Mouse (Mus musculus): ENCODE measurements at regions not wholly inside any gene's neighbourhood (a gene's known extent, or its start where the extent isn't known, plus 50 kb on each side); places are given as distances from the start of the nearest gene placed in this dataset.

DNA sequence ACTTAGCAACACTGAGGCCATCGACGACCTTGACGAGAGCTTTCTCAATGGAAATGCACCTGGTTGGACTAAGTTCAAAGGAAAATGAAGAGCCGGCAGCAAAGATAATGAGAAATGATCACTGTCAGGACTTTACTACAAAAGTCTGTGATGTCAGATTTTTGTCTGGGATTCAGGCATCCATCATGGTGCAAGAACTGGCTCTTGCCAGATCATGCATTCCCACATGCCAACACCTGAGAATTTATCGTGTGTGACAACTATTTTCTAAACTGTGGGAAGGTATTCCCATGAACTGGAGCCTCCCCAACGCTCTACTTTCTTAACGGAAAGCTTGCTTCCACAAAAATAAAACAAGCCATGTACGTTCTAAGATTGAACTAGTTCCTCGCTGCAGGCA, 58.1 kb downstream of the Irx6 start:
- H3K36me3 ChIP-seq (ENCODE audit: control insufficient read depth, insufficient read depth, low read length): no peaks in the 10 kb centered on the region
- H3K4me3 ChIP-seq (ENCODE audit: low read depth, low read length): no peak overlapping the region
- H3K9ac ChIP-seq (ENCODE audit: low read depth, low read length): no peak overlapping the region
- no peaks in the 10 kb centered on the region for H3K4me1 ChIP-seq (replicated peaks; ENCODE audit: control insufficient read depth, insufficient read depth, low read length)
- H3K27ac ChIP-seq (ENCODE audit: low read depth, low read length): no peak overlapping the region
- 84% methylated on average over 9 of the region's 9 CpGs for WGBS
- DNase-seq (ENCODE audit: low spot score) (no peak), ATAC-seq (replicated peaks; ENCODE audit: low FRiP score) (no peak)
- no peaks in the 10 kb centered on the region for H3K9me3 ChIP-seq (ENCODE audit: control insufficient read depth, low read length)
- no peaks in the 10 kb centered on the region for H3K27me3 ChIP-seq (replicated peaks; ENCODE audit: control insufficient read depth, insufficient read depth, low read length)
- H3K4me2 ChIP-seq: no peak overlapping the region

DNA sequence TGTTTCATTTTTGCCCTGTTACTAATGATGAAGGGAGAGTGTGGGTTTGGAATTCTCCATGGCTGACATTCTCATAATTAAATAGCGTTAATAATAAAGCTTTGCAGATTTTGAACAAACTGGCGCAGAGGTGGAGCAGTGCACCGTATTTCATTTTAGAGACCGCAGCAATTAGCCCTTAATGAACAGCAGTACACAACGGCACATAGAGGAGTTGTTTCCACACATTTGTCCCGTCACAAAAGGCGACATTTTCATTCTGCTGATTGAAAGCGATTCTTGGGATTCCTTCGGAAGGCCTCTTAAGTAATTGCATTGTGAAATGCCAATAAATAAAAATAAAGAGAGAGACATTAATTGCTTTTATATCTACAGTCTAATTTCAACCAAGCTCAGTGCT, 61.6 kb downstream of the Irx6 start:
- Histone ChIP-seq H3K4me2 (no peak overlapping the region), H3K4me3 (ENCODE audit: low read depth, low read length) (no peak overlapping the region), H3K36me3 (ENCODE audit: control insufficient read depth, insufficient read depth, low read length) (no peaks in the 10 kb centered on the region), H3K27ac (ENCODE audit: low read depth, low read length) (no peak overlapping the region), H3K4me1 (replicated peaks; ENCODE audit: control insufficient read depth, insufficient read depth, low read length) (no peaks in the 10 kb centered on the region), H3K27me3 (replicated peaks; ENCODE audit: control insufficient read depth, insufficient read depth, low read length) (no peaks in the 10 kb centered on the region), H3K9ac (ENCODE audit: low read depth, low read length) (no peak overlapping the region), H3K9me3 (ENCODE audit: control insufficient read depth, low read length) (no peaks in the 10 kb centered on the region)
- WGBS: 88% methylated on average over 9 of the region's 9 CpGs
- ATAC-seq (replicated peaks; ENCODE audit: low FRiP score) (no peak), DNase-seq (ENCODE audit: low spot score) (no peak)

DNA sequence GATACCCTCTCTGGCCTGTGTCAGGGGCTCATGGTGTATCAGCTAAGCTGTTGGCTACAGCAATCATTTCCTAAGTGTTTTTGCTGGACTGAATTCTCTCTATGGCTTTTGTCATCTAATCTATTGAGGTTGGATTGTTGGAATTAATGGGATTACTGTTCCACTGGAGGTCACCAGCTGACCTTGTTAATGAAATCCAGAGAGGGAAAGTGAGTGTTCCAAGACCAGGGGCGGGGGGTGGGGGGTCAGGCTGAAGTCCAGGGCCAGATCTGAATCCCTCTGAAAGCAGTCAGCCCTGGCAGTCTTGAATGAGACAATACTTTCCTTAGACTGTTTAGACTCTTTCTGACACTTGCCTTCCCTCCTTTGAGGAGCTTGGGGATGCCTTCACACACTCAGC, 64.0 kb downstream of the Irx6 start:
- ATAC-seq (replicated peaks; ENCODE audit: low FRiP score) (no peak), DNase-seq (ENCODE audit: low spot score) (no peak)
- H3K27me3 ChIP-seq (replicated peaks; ENCODE audit: control insufficient read depth, insufficient read depth, low read length): no peaks in the 10 kb centered on the region
- 71% methylated on average over 1 of the region's 1 CpGs for WGBS
- H3K9ac ChIP-seq (ENCODE audit: low read depth, low read length): no peak overlapping the region
- no peak overlapping the region for H3K27ac ChIP-seq (ENCODE audit: low read depth, low read length)
- no peak overlapping the region for H3K4me2 ChIP-seq
- no peaks in the 10 kb centered on the region for H3K9me3 ChIP-seq (ENCODE audit: control insufficient read depth, low read length)
- H3K36me3 ChIP-seq (ENCODE audit: control insufficient read depth, insufficient read depth, low read length): no peaks in the 10 kb centered on the region
- no peaks in the 10 kb centered on the region for H3K4me1 ChIP-seq (replicated peaks; ENCODE audit: control insufficient read depth, insufficient read depth, low read length)
- no peak overlapping the region for H3K4me3 ChIP-seq (ENCODE audit: low read depth, low read length)

GRCm38 (mm10) chr8:92740286-92740808, 66.3 kb downstream of the Irx6 start:
- Histone ChIP-seq H3K36me3 (ENCODE audit: control insufficient read depth, insufficient read depth, low read length) (no peaks in the 10 kb centered on the region), H3K4me1 (replicated peaks; ENCODE audit: control insufficient read depth, insufficient read depth, low read length) (no peaks in the 10 kb centered on the region), H3K4me3 (ENCODE audit: low read depth, low read length) (no peak overlapping the region), H3K27ac (ENCODE audit: low read depth, low read length) (no peak overlapping the region), H3K9me3 (ENCODE audit: control insufficient read depth, low read length) (no peaks in the 10 kb centered on the region), H3K4me2 (no peak overlapping the region), H3K27me3 (replicated peaks; ENCODE audit: control insufficient read depth, insufficient read depth, low read length) (no peaks in the 10 kb centered on the region), H3K9ac (ENCODE audit: low read depth, low read length) (no peak overlapping the region)
- WGBS: 77% methylated on average over 9 of the region's 9 CpGs
- DNase-seq (ENCODE audit: low spot score) (no peak), ATAC-seq (replicated peaks; ENCODE audit: low FRiP score) (no peak)

- WGBS: 72% methylated on average over 3 of the region's 3 CpGs
- H3K4me1 ChIP-seq (replicated peaks; ENCODE audit: control insufficient read depth, insufficient read depth, low read length): no peaks in the 10 kb centered on the region
- H3K27me3 ChIP-seq (replicated peaks; ENCODE audit: control insufficient read depth, insufficient read depth, low read length): no peaks in the 10 kb centered on the region
- H3K27ac ChIP-seq (ENCODE audit: low read depth, low read length): no peak overlapping the region
- no peak overlapping the region for H3K9ac ChIP-seq (ENCODE audit: low read depth, low read length)
- no peak overlapping the region for H3K4me2 ChIP-seq
- no peak overlapping the region for H3K4me3 ChIP-seq (ENCODE audit: low read depth, low read length)
- DNase-seq (ENCODE audit: low spot score) (no peak), ATAC-seq (replicated peaks; ENCODE audit: low FRiP score) (no peak)
- H3K9me3 ChIP-seq (ENCODE audit: control insufficient read depth, low read length): no peaks in the 10 kb centered on the region
- no peaks in the 10 kb centered on the region for H3K36me3 ChIP-seq (ENCODE audit: control insufficient read depth, insufficient read depth, low read length)
Measured at GRCm38 (mm10) chr8:92741836-92742235, 67.7 kb downstream of the Irx6 start.

DNA sequence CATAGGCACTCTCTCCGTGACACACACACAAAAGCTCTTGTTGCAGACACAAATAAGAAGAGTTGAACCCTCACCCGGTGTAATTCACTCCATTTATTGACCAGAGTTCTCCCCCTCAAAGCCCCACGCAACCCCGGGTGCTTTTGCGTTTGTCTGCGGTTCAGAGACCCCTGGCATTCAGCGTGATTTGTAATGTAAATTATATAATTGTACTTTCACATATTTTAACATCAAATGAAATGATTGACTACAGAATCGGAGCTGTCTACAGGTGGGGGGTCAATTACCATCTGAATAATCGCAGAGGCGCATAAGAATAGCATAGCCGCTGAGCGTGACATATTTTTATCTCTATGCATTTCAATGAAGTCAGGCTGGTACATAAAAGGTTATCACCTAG, 69.0 kb downstream of the Irx6 start:
- no peak overlapping the region for H3K4me3 ChIP-seq (ENCODE audit: low read depth, low read length)
- H3K27me3 ChIP-seq (replicated peaks; ENCODE audit: control insufficient read depth, insufficient read depth, low read length): no peaks in the 10 kb centered on the region
- 79% methylated on average over 12 of the region's 12 CpGs for WGBS
- H3K27ac ChIP-seq (ENCODE audit: low read depth, low read length): no peak overlapping the region
- DNase-seq (ENCODE audit: low spot score): no peak
- H3K9ac ChIP-seq (ENCODE audit: low read depth, low read length): no peak overlapping the region
- no peaks in the 10 kb centered on the region for H3K36me3 ChIP-seq (ENCODE audit: control insufficient read depth, insufficient read depth, low read length)
- no peaks in the 10 kb centered on the region for H3K4me1 ChIP-seq (replicated peaks; ENCODE audit: control insufficient read depth, insufficient read depth, low read length)
- no peak overlapping the region for H3K4me2 ChIP-seq
- H3K9me3 ChIP-seq (ENCODE audit: control insufficient read depth, low read length): no peaks in the 10 kb centered on the region
- ATAC-seq (replicated peaks; ENCODE audit: low FRiP score): no peak

- Histone ChIP-seq H3K9ac (ENCODE audit: low read depth, low read length) (no peak overlapping the region), H3K27ac (ENCODE audit: low read depth, low read length) (no peak overlapping the region), H3K9me3 (ENCODE audit: control insufficient read depth, low read length) (no peaks in the 10 kb centered on the region), H3K4me1 (replicated peaks; ENCODE audit: control insufficient read depth, insufficient read depth, low read length) (no peaks in the 10 kb centered on the region), H3K36me3 (ENCODE audit: control insufficient read depth, insufficient read depth, low read length) (no peaks in the 10 kb centered on the region), H3K4me3 (ENCODE audit: low read depth, low read length) (no peak overlapping the region), H3K27me3 (replicated peaks; ENCODE audit: control insufficient read depth, insufficient read depth, low read length) (no peaks in the 10 kb centered on the region), H3K4me2 (no peak overlapping the region)
- ATAC-seq (replicated peaks; ENCODE audit: low FRiP score) (no peak), DNase-seq (ENCODE audit: low spot score) (no peak)
- WGBS: 67% methylated on average over 7 of the region's 7 CpGs
Measured at GRCm38 (mm10) chr8:92747086-92747485, 73.0 kb downstream of the Irx6 start.

GRCm38 (mm10) chr8:92747951-92748350, 73.9 kb downstream of the Irx6 start:
- Histone ChIP-seq H3K9me3 (ENCODE audit: control insufficient read depth, low read length) (no peaks in the 10 kb centered on the region), H3K9ac (ENCODE audit: low read depth, low read length) (no peak overlapping the region), H3K4me1 (replicated peaks; ENCODE audit: control insufficient read depth, insufficient read depth, low read length) (no peaks in the 10 kb centered on the region), H3K4me2 (no peak overlapping the region), H3K36me3 (ENCODE audit: control insufficient read depth, insufficient read depth, low read length) (no peaks in the 10 kb centered on the region), H3K27ac (ENCODE audit: low read depth, low read length) (no peak overlapping the region), H3K27me3 (replicated peaks; ENCODE audit: control insufficient read depth, insufficient read depth, low read length) (no peaks in the 10 kb centered on the region), H3K4me3 (ENCODE audit: low read depth, low read length) (no peak overlapping the region)
- 84% methylated on average over 6 of the region's 6 CpGs for WGBS
- DNase-seq (ENCODE audit: low spot score) (no peak), ATAC-seq (replicated peaks; ENCODE audit: low FRiP score) (no peak)

DNA sequence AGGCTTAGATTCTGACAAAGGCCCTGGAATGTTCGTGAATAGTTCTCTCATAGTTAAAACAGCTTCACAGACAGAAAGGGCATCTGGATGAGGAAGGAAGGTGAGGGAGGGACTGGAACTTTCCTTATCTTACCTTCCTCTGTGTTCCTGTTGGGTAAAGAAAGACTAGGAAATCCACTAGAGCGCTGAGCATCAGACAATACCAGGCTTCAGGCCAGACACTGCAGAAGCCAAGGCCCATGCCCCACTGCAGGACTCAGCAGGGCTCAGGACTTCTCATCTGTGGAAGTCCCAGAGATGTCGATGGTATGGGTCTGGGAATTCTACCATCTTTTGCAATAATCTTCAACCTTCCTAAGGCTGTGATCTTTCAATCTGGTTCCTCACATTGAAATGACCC, 67.2 kb upstream of the Mmp2 start:
- H3K4me1 ChIP-seq (replicated peaks; ENCODE audit: control insufficient read depth, insufficient read depth, low read length): no peaks in the 10 kb centered on the region
- 70% methylated on average over 3 of the region's 3 CpGs for WGBS
- no peak overlapping the region for H3K9ac ChIP-seq (ENCODE audit: low read depth, low read length)
- H3K9me3 ChIP-seq (ENCODE audit: control insufficient read depth, low read length): no peaks in the 10 kb centered on the region
- ATAC-seq (replicated peaks; ENCODE audit: low FRiP score) (no peak), DNase-seq (ENCODE audit: low spot score) (no peak)
- H3K27me3 ChIP-seq (replicated peaks; ENCODE audit: control insufficient read depth, insufficient read depth, low read length): no peaks in the 10 kb centered on the region
- no peak overlapping the region for H3K27ac ChIP-seq (ENCODE audit: low read depth, low read length)
- no peaks in the 10 kb centered on the region for H3K36me3 ChIP-seq (ENCODE audit: control insufficient read depth, insufficient read depth, low read length)
- H3K4me2 ChIP-seq: no peak overlapping the region
- H3K4me3 ChIP-seq (ENCODE audit: low read depth, low read length): no peak overlapping the region

Measured in liver, embryonic 11.5 days (tissue).